Mouse (Mus musculus): ENCODE measurements around the gene Tcp11l2.

DNA sequence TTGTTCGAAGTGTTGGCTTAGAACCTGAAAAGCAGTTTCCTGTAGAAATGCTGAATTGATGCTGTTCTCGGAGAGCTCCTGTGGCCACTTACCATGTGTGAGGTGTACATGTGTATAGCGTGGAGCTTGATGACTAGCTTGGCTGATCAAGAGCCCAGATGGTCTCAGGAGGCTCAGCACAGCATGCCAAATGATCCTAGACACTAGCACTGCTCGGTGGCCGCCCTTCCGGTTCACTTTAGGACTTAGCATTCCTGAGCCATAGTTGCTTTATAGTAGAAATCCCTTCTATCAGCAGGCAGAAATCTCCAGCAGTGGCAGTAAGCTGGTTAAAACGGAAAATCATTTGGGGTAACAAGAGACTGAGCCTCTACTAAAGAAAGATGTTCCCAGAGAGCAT is 64.4 kb downstream of the Tcp11l2 start:
- TF ChIP-seq CTCF (conservative IDR thresholded peaks at IDR 0.05; ENCODE audit: insufficient read depth, insufficient read length, low read depth, low read length) (no peak), POLR2A (IDR thresholded peaks at IDR 0.05; ENCODE audit: low read depth, low read length) (no peak)

Measured in kidney, adult 2 months (tissue).